Mouse (Mus musculus) embryonic facial prominence, embryonic 10.5 days (tissue): ENCODE results near the gene Galr2. TPM values are rescaled to one million over a fixed set of nuclear protein-coding genes. Genes with fewer than 3 reads are reported as not detected.

Source experiments
- DNase-seq: peaks from one replicate; pipeline ENCODE4 v3.0.0-alpha.2; 2017; ENCODE audit warnings: low spot score
- H3K27ac ChIP-seq: fragments of 300-500 bp; sonication (generic); replicated peaks from 2 replicates; pipeline ENCODE4 v1.5.1; 2016; ENCODE audit warnings: mild to moderate bottlenecking
- H3K27me3 ChIP-seq: fragments of 300-500 bp; sonication (generic); replicated peaks from 2 replicates; pipeline ENCODE4 v1.6.1; 2016; ENCODE audit warnings: low read depth, mild to moderate bottlenecking; ENCODE audit not compliant: poor library complexity, severe bottlenecking
- H3K36me3 ChIP-seq: fragments of 300-500 bp; sonication (generic); replicated peaks from 2 replicates; pipeline ENCODE4 v1.6.1; 2016; ENCODE audit warnings: mild to moderate bottlenecking, moderate library complexity
- H3K4me1 ChIP-seq: fragments of 300-500 bp; sonication (generic); 2 replicates; pipeline ENCODE4 v1.6.1; 2016
- H3K4me3 ChIP-seq: fragments of 300-500 bp; sonication (generic); 2 replicates; pipeline ENCODE4 v1.5.1; 2016; ENCODE audit warnings: mild to moderate bottlenecking, moderate library complexity
- H3K9me3 ChIP-seq: fragments of 300-500 bp; sonication (generic); 2 replicates; pipeline ENCODE4 v1.6.1; 2016; ENCODE audit warnings: mild to moderate bottlenecking
- WGBS: fragments of 180-500 bp; shearing (Covaris S2); methylation state at CpG from one replicate; pipeline ENCODE4 v1.1.7; 2016; 5-methylcytosine and 5-hydroxymethylcytosine counted together
- polyA plus RNA-seq: library from polyadenylated mRNA; unstranded; fragments of >200 nt; fragmentation: Nextera tagmentation; extraction: Ambion mirVana; gene quantifications from 2 replicates; pipeline ENCODE4 v1.2.1, GENCODE M21; 2016

The Galr2 gene
- polyA plus RNA-seq, 1 experiment from 2014 or later, result 0.39 TPM

- Histone ChIP-seq H3K27ac (no peak overlapping the region), H3K4me1 (no peaks in the 10 kb centered on the region), H3K9me3 (no peaks in the 10 kb centered on the region), H3K4me3 (no peak overlapping the region), H3K27me3 (no peaks in the 10 kb centered on the region), H3K36me3 (peaks cover 100% of the 10 kb centered on the region)
- DNase-seq, result no peak
- 91% methylated on average over 22 of the region's 22 CpGs for WGBS
Observed at GRCm38 (mm10) chr11:116255090-116255981, 25.4 kb upstream of the Galr2 start.

DNA sequence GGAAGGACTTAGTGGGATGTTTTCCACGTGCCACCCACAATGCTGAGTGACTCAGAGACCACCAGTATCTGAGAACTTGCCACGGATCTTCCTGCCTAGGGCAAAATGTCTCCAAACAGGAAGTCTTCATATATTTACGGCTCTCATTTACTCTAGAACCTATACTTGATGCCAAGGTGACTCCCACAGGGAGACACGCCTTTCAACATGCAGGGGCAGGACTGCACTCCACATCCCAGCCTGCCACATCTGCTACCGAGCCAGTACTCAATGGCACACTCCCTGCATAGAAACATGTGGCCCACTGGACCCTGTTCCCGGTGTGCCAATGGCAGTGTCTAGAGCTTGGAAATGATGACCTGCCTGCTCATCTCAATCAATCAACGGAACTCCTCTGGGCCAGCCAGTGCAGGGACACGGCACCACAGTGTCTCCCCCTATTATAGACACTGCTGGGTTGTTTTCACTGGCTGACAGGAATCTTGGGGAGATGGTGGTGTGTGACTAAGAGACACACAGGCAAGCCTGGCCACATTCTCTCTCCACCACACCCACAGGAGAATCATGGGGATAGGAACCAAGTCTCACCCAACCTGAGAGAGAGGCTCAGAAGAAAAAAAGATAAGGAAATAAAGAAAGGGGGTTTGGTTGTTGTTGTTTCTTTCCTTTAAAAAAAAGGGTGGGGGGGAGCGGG lies 24.6 kb upstream of the Galr2 start:
- H3K9me3 ChIP-seq, result no peaks in the 10 kb centered on the region
- no peaks in the 10 kb centered on the region for H3K27me3 ChIP-seq
- no peak overlapping the region for H3K27ac ChIP-seq
- H3K4me3 ChIP-seq, result no peak overlapping the region
- no peaks in the 10 kb centered on the region for H3K4me1 ChIP-seq
- H3K36me3 ChIP-seq, result peaks cover 100% of the 10 kb centered on the region
- no peak for DNase-seq
- WGBS, result 89% methylated on average over 9 of the region's 9 CpGs

DNA sequence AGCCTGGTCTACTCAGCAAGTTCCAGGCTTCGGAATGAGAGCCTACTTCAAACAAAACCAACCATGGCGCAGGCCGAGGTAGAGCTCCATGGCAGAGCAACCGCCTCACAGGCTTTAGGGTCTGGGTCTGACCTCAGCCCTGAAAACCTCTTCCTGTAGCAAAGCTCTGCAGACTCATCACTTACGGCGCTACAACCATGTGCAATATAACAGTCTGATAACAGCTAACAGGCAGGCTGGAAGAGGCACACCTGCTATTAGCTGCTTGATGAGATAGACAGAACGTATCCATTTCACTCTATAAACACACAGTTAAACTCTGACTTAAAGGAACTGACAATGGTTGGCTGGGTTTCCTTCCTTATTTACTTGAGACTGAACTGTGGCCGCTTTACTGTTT lies 21.3 kb upstream of the Galr2 start:
- H3K27ac ChIP-seq, result no peak overlapping the region
- no peaks in the 10 kb centered on the region for H3K4me1 ChIP-seq
- DNase-seq, result no peak
- peaks cover 100% of the 10 kb centered on the region for H3K36me3 ChIP-seq
- 95% methylated on average over 8 of the region's 8 CpGs for WGBS
- no peak overlapping the region for H3K4me3 ChIP-seq
- H3K9me3 ChIP-seq, result no peaks in the 10 kb centered on the region
- H3K27me3 ChIP-seq, result no peaks in the 10 kb centered on the region

- peak; percentile 50 for DNase-seq
- Histone ChIP-seq H3K4me3 (no peak overlapping the region), H3K36me3 (peaks cover 100% of the 10 kb centered on the region), H3K27me3 (no peaks in the 10 kb centered on the region), H3K9me3 (no peaks in the 10 kb centered on the region), H3K4me1 (no peaks in the 10 kb centered on the region), H3K27ac (no peak overlapping the region)
- WGBS, result 83% methylated on average over 7 of the region's 7 CpGs
Observed at GRCm38 (mm10) chr11:116260259-116260658, 20.5 kb upstream of the Galr2 start.

DNA sequence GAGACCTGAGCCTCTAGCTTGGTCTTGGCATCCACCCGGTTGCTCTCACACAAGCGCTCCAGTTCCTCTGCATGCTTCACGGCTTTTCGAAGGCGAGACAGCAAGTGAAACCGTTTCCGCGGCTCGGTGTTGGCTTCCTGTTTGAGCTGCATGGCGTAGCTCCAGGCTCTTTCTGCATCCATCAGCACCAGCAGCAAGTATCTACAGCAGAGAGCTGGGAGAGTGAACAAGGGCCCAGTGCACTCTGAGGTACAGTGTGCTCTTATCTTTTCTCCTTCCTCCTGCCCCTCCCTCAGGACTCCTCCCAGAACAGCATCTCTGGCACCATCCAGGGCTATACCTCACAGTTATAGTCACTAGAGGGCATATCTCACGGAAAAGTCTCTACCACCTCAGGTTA lies 15.4 kb upstream of the Galr2 start:
- no peak for DNase-seq
- WGBS, result 90% methylated on average over 11 of the region's 11 CpGs
- Histone ChIP-seq H3K36me3 (peaks cover 100% of the 10 kb centered on the region), H3K27me3 (no peaks in the 10 kb centered on the region), H3K4me1 (no peaks in the 10 kb centered on the region), H3K27ac (no peak overlapping the region), H3K4me3 (no peak overlapping the region), H3K9me3 (no peaks in the 10 kb centered on the region)

DNA sequence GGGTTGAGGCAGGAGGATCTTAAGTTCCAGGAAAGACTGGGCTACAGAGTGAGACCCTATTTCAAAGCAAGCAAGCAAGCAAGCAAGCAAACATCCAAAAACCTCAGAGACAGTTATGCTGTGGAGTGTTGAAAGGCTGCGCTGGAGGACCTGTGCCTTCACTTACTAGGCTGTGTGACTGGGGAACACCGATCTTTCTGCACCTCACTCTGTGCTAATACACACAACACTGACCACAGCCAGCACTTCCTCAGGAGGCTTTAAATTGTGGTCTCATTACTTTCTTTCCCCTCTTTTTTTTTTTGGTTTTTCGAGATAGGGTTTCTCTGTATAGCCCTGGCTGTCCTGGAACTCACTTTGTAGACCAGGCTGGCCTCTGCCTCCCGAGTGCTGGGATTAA lies 14.9 kb upstream of the Galr2 start:
- H3K27me3 ChIP-seq, result no peaks in the 10 kb centered on the region
- no peak overlapping the region for H3K4me3 ChIP-seq
- 89% methylated on average over 4 of the region's 4 CpGs for WGBS
- no peaks in the 10 kb centered on the region for H3K9me3 ChIP-seq
- no peak overlapping the region for H3K27ac ChIP-seq
- H3K36me3 ChIP-seq, result peaks cover 100% of the 10 kb centered on the region
- H3K4me1 ChIP-seq, result no peaks in the 10 kb centered on the region
- DNase-seq, result no peak

DNA sequence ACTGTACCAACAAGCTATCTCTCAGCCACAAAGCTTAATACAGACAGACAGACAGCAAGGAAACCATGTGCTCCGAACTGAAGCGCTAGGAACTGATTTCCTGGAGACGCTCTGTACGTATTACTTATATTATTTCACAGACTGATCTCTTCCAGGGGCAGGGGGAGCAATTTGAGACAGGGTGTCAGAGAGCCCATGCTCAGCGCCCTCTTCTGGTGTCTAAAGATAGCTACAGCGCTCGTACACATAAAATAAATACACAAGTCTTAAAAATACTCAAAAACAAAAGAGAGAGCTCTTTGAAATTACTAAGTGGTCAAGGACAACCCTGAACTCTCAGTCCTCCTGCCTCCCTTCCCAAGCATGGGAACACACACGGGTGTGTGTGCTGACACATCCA lies 13.1 kb upstream of the Galr2 start:
- H3K36me3 ChIP-seq, result peaks cover 99% of the 10 kb centered on the region
- 83% methylated on average over 8 of the region's 8 CpGs for WGBS

GRCm38 (mm10) chr11:116268313-116268712 lies 12.4 kb upstream of the Galr2 start:
- H3K27ac ChIP-seq, result no peak overlapping the region
- H3K4me3 ChIP-seq, result no peak overlapping the region
- 94% methylated on average over 6 of the region's 6 CpGs for WGBS
- no peaks in the 10 kb centered on the region for H3K9me3 ChIP-seq
- H3K27me3 ChIP-seq, result no peaks in the 10 kb centered on the region
- peaks cover 16% of the 10 kb centered on the region for H3K4me1 ChIP-seq
- H3K36me3 ChIP-seq, result peaks cover 92% of the 10 kb centered on the region
- DNase-seq, result no peak

More for the DNA sequence above, 13.1 kb upstream of the Galr2 start:
- Histone ChIP-seq H3K9me3 (no peaks in the 10 kb centered on the region), H3K27me3 (no peaks in the 10 kb centered on the region), H3K4me1 (peaks cover 11% of the 10 kb centered on the region), H3K4me3 (no peak overlapping the region), H3K27ac (no peak overlapping the region)
- no peak for DNase-seq

- Histone ChIP-seq H3K4me3 (no peak overlapping the region), H3K36me3 (peaks cover 80% of the 10 kb centered on the region), H3K27ac (no peak overlapping the region), H3K4me1 (peaks cover 20% of the 10 kb centered on the region), H3K27me3 (no peaks in the 10 kb centered on the region), H3K9me3 (no peaks in the 10 kb centered on the region)
- WGBS, result 97% methylated on average over 8 of the region's 8 CpGs
- no peak for DNase-seq
Observed at GRCm38 (mm10) chr11:116269560-116269959, 11.2 kb upstream of the Galr2 start.

- Histone ChIP-seq H3K9me3 (no peaks in the 10 kb centered on the region), H3K27ac (peak overlapping the region; percentile 87; the same call in 1 of the 2 replicates), H3K36me3 (peaks cover 47% of the 10 kb centered on the region), H3K27me3 (no peaks in the 10 kb centered on the region), H3K4me3 (peak overlapping the region; percentile 96), H3K4me1 (peaks cover 24% of the 10 kb centered on the region)
- no peak for DNase-seq
- 56% methylated on average over 12 of the region's 12 CpGs for WGBS
Observed at GRCm38 (mm10) chr11:116272589-116273468, 7.9 kb upstream of the Galr2 start.

GRCm38 (mm10) chr11:116273469-116274044 lies 7.2 kb upstream of the Galr2 start:
- WGBS, result under 1% methylated on average over 39 of the region's 39 CpGs
- Histone ChIP-seq H3K36me3 (peaks cover 40% of the 10 kb centered on the region), H3K27ac (peak overlapping the region; percentile 87), H3K4me3 (peak overlapping the region; percentile 96), H3K27me3 (no peaks in the 10 kb centered on the region), H3K4me1 (peaks cover 24% of the 10 kb centered on the region), H3K9me3 (no peaks in the 10 kb centered on the region)
- no peak for DNase-seq
